Mouse (Mus musculus) erythroblast, adult 5-6 weeks (primary cell): ENCODE data around the gene C1qbp. TPM values are rescaled to one million over a fixed set of nuclear protein-coding genes. Genes with fewer than 3 reads are reported as not detected.

Experiments used
- total RNA-seq, 2 experiments: library from RNA; stranded (forward) in 1 of 2; stranded (reverse) in 1 of 2; fragments of 150-400 nt in 1 of 2; fragments of 200-764, 138-1000 nt in 1 of 2; gene quantifications; 2 replicates each; pipeline versions ENCODE4 v1.2.3 to v1.2.4; 2015 to 2017; ENCODE audit warnings: low replicate concordance in 2 of 2

C1qbp gene
- total RNA-seq, 2 experiments from 2014 or later, result 10.1 to 72.8 TPM

Other genes starting within 250 kb of the C1qbp start
- 5.0 TPM in 1 of 2 replicates, not detected in the other for gene Zfp3, start 218.8 kb downstream of the C1qbp start, total RNA-seq (2015; ENCODE audit: low replicate concordance)
- gene Zfp3, start 218.8 kb downstream of the C1qbp start, total RNA-seq (2017; ENCODE audit: low replicate concordance), result not detected in 2 replicates
- not detected in 2 replicates for gene Scimp, start 170.4 kb downstream of the C1qbp start, total RNA-seq (2015; ENCODE audit: low replicate concordance)
- gene Scimp, start 170.4 kb downstream of the C1qbp start, total RNA-seq (2017; ENCODE audit: low replicate concordance), result not detected in 2 replicates
- 5.2 and 10.0 TPM in 2 replicates for gene Rabep1, start 138.2 kb downstream of the C1qbp start, total RNA-seq (2015; ENCODE audit: low replicate concordance)
- 10.8 and 19.2 TPM in 2 replicates for gene Rabep1, start 138.2 kb downstream of the C1qbp start, total RNA-seq (2017; ENCODE audit: low replicate concordance)
- 33.4 and 68.6 TPM in 2 replicates for gene Nup88, start 13.1 kb downstream of the C1qbp start, total RNA-seq (2015; ENCODE audit: low replicate concordance)
- gene Nup88, start 13.1 kb downstream of the C1qbp start, total RNA-seq (2017; ENCODE audit: low replicate concordance), result 34.3 and 48.2 TPM in 2 replicates
- gene Rpain, start 12.8 kb downstream of the C1qbp start, total RNA-seq (2015; ENCODE audit: low replicate concordance), result 28.0 and 28.6 TPM in 2 replicates
- 37.1 and 45.3 TPM in 2 replicates for gene Rpain, start 12.8 kb downstream of the C1qbp start, total RNA-seq (2017; ENCODE audit: low replicate concordance)
- gene Dhx33, start 21.4 kb upstream of the C1qbp start, total RNA-seq (2015; ENCODE audit: low replicate concordance), result 2.3 and 3.3 TPM in 2 replicates
- gene Dhx33, start 21.4 kb upstream of the C1qbp start, total RNA-seq (2017; ENCODE audit: low replicate concordance), result 5.6 and 6.6 TPM in 2 replicates
- 10.0 and 14.6 TPM in 2 replicates for gene Mis12, start 36.6 kb upstream of the C1qbp start, total RNA-seq (2015; ENCODE audit: low replicate concordance)
- 18.7 and 20.6 TPM in 2 replicates for gene Mis12, start 36.6 kb upstream of the C1qbp start, total RNA-seq (2017; ENCODE audit: low replicate concordance)
- 11.0 and 11.7 TPM in 2 replicates for gene Derl2, start 36.8 kb upstream of the C1qbp start, total RNA-seq (2015; ENCODE audit: low replicate concordance)
- 6.1 and 8.6 TPM in 2 replicates for gene Derl2, start 36.8 kb upstream of the C1qbp start, total RNA-seq (2017; ENCODE audit: low replicate concordance)
- gene 6330403K07Rik, start 50.5 kb upstream of the C1qbp start, total RNA-seq (2015; ENCODE audit: low replicate concordance), result not detected in 2 replicates
- gene 6330403K07Rik, start 50.5 kb upstream of the C1qbp start, total RNA-seq (2017; ENCODE audit: low replicate concordance), result not detected in 2 replicates
- 0.38 and 1.0 TPM in 2 replicates for gene Nlrp1a, start 161.7 kb upstream of the C1qbp start, total RNA-seq (2015; ENCODE audit: low replicate concordance)
- 3.2 and 3.5 TPM in 2 replicates for gene Nlrp1a, start 161.7 kb upstream of the C1qbp start, total RNA-seq (2017; ENCODE audit: low replicate concordance)
- 0.38 TPM in 1 of 2 replicates, not detected in the other for gene Nlrp1b, start 247.7 kb upstream of the C1qbp start, total RNA-seq (2015; ENCODE audit: low replicate concordance)
- 0.51 and 0.84 TPM in 2 replicates for gene Nlrp1b, start 247.7 kb upstream of the C1qbp start, total RNA-seq (2017; ENCODE audit: low replicate concordance)